Mouse (Mus musculus): Measurements from ENCODE around the gene Dnajc7. TPM values are rescaled to one million over a fixed set of nuclear protein-coding genes. Genes with fewer than 3 reads are reported as not detected.
A peak's percentile ranks its signal among the peaks of the same experiment; 100 is the strongest.
"Not testable (repeated sequence)": the region's sequence is repeated elsewhere in the genome, so short reads cannot be mapped to it uniquely, and the experiment has no call there.

The Dnajc7 gene
- polyA plus RNA-seq, 1 experiment from 2014 or later: 184 TPM

DNA sequence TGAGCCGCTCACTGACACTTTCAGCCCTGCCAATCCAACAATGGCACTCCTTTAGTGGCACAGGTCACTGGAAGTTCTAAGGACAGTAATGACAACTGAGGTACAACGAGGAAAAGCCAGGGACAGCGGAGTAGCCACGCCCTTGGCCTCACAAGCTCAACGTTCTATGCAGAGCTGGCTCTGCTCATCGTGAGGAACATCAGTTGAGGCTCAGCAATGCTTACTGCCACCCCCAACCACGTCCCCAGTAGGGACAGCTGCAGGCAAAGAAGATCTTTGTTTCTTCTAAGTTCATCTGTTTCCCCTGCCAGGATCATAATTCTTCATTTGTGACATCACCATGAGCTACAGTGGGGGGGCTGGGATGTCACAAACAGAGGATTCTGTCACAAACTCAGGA, 25.4 kb downstream of the Dnajc7 start:
- 77% methylated on average over 7 of the region's 7 CpGs for WGBS
- Histone ChIP-seq H3K9me3 (ENCODE audit: control insufficient read depth, low read length) (no peaks in the 10 kb centered on the region), H3K4me2 (ENCODE audit: low read depth, low read length) (no peak overlapping the region), H3K4me1 (ENCODE audit: control insufficient read depth, insufficient read depth, low read length) (no peaks in the 10 kb centered on the region), H3K9ac (ENCODE audit: low read depth, low read length) (no peak overlapping the region), H3K4me3 (ENCODE audit: low read length) (no peak overlapping the region), H3K27ac (ENCODE audit: low read length) (no peak overlapping the region), H3K27me3 (replicated peaks; ENCODE audit: control insufficient read depth, insufficient read depth, low read length) (no peaks in the 10 kb centered on the region), H3K36me3 (ENCODE audit: control insufficient read depth, insufficient read depth, low read length) (peaks cover 20% of the 10 kb centered on the region)
- ATAC-seq: no peak

DNA sequence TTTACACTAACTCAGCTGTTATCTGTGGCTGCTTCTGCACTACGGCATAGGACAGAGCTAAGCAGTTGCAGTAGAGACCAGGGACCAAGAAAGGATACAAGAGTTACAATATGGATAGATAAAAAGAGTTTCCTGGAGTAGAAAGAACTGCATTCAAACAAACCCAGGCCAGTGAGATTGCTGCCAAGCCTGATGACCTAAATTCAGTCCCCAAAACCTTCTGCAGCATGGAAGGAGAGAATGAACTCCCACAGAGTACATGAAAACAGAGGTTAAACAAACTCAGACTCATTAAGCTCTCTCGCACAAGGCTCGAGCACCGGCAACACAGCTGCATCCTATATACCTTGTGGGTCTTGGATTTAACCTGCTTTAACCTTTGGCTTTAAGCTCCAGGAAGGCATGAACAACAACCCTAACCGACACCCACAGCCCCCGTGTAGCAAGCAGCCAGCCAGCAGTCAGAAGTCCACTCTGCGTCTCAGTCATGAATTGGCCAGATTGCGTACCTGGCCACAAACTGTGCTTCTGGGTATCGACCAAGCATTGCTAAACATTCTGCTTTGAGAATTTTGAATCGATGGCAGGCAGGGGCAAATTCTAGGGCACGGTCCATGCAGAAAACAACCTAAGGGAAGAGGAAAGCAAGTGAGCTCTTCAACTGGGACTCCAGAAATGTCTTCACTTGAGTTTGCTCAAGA, 27.5 kb downstream of the Dnajc7 start:
- Histone ChIP-seq H3K9ac (ENCODE audit: low read depth, low read length) (no peak overlapping the region), H3K4me3 (ENCODE audit: low read length) (no peak overlapping the region), H3K27ac (ENCODE audit: low read length) (no peak overlapping the region), H3K36me3 (ENCODE audit: control insufficient read depth, insufficient read depth, low read length) (peaks cover 22% of the 10 kb centered on the region), H3K4me2 (ENCODE audit: low read depth, low read length) (no peak overlapping the region), H3K9me3 (ENCODE audit: control insufficient read depth, low read length) (no peaks in the 10 kb centered on the region), H3K27me3 (replicated peaks; ENCODE audit: control insufficient read depth, insufficient read depth, low read length) (no peaks in the 10 kb centered on the region), H3K4me1 (ENCODE audit: control insufficient read depth, insufficient read depth, low read length) (no peaks in the 10 kb centered on the region)
- ATAC-seq: no peak
- 94% methylated on average over 11 of the region's 11 CpGs for WGBS

- H3K4me3 ChIP-seq (ENCODE audit: low read length): no peak overlapping the region
- no peak overlapping the region for H3K27ac ChIP-seq (ENCODE audit: low read length)
- H3K27me3 ChIP-seq (replicated peaks; ENCODE audit: control insufficient read depth, insufficient read depth, low read length): no peaks in the 10 kb centered on the region
- 100% methylated on average over 2 of the region's 2 CpGs for WGBS
- H3K9me3 ChIP-seq (ENCODE audit: control insufficient read depth, low read length): no peaks in the 10 kb centered on the region
- H3K36me3 ChIP-seq (ENCODE audit: control insufficient read depth, insufficient read depth, low read length): peaks cover 35% of the 10 kb centered on the region
- no peaks in the 10 kb centered on the region for H3K4me1 ChIP-seq (ENCODE audit: control insufficient read depth, insufficient read depth, low read length)
- no peak for ATAC-seq
- no peak overlapping the region for H3K4me2 ChIP-seq (ENCODE audit: low read depth, low read length)
- no peak overlapping the region for H3K9ac ChIP-seq (ENCODE audit: low read depth, low read length)
These were observed 31.5 kb downstream of the Dnajc7 start for GRCm38 (mm10) chr11:100588462-100588861.

- Histone ChIP-seq H3K27ac (ENCODE audit: low read length) (no peak overlapping the region), H3K9ac (ENCODE audit: low read depth, low read length) (no peak overlapping the region), H3K4me3 (ENCODE audit: low read length) (no peak overlapping the region), H3K4me1 (ENCODE audit: control insufficient read depth, insufficient read depth, low read length) (no peaks in the 10 kb centered on the region), H3K9me3 (ENCODE audit: control insufficient read depth, low read length) (no peaks in the 10 kb centered on the region), H3K4me2 (ENCODE audit: low read depth, low read length) (no peak overlapping the region), H3K36me3 (ENCODE audit: control insufficient read depth, insufficient read depth, low read length) (peaks cover 28% of the 10 kb centered on the region), H3K27me3 (replicated peaks; ENCODE audit: control insufficient read depth, insufficient read depth, low read length) (no peaks in the 10 kb centered on the region)
- 94% methylated on average over 3 of the region's 3 CpGs for WGBS
- ATAC-seq: no peak
These were observed 34.8 kb downstream of the Dnajc7 start for GRCm38 (mm10) chr11:100585148-100585547.

GRCm38 (mm10) chr11:100584561-100584961, 35.4 kb downstream of the Dnajc7 start:
- H3K27ac ChIP-seq (ENCODE audit: low read length): no peak overlapping the region
- H3K4me3 ChIP-seq (ENCODE audit: low read length): no peak overlapping the region
- peaks cover 23% of the 10 kb centered on the region for H3K36me3 ChIP-seq (ENCODE audit: control insufficient read depth, insufficient read depth, low read length)
- H3K27me3 ChIP-seq (replicated peaks; ENCODE audit: control insufficient read depth, insufficient read depth, low read length): no peaks in the 10 kb centered on the region
- ATAC-seq: no peak
- no peak overlapping the region for H3K9ac ChIP-seq (ENCODE audit: low read depth, low read length)
- H3K4me1 ChIP-seq (ENCODE audit: control insufficient read depth, insufficient read depth, low read length): no peaks in the 10 kb centered on the region
- no peak overlapping the region for H3K4me2 ChIP-seq (ENCODE audit: low read depth, low read length)
- 89% methylated on average over 7 of the region's 7 CpGs for WGBS
- H3K9me3 ChIP-seq (ENCODE audit: control insufficient read depth, low read length): no peaks in the 10 kb centered on the region

DNA sequence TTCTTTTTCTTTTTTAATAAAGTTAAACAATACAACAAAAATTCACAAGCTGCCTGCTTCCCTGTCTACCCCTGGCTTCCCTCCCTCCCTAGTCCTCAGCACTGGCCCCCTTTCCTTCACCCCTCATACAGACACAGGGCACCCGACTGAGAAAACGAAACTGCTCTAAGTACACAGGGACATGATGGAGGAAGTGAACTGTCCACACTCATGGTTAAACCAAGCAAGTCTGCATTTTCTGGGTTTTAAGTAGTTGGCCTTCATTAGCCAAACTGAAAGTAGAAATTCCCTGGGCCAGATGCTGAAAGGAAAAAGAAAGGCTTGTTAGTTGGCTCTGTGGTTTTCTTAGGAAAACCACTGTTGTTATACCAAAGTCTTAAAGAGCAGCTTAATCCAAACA, 37.1 kb downstream of the Dnajc7 start:
- Histone ChIP-seq H3K27me3 (replicated peaks; ENCODE audit: control insufficient read depth, insufficient read depth, low read length) (no peaks in the 10 kb centered on the region), H3K4me2 (ENCODE audit: low read depth, low read length) (no peak overlapping the region), H3K36me3 (ENCODE audit: control insufficient read depth, insufficient read depth, low read length) (peaks cover 16% of the 10 kb centered on the region), H3K4me3 (ENCODE audit: low read length) (no peak overlapping the region), H3K9me3 (ENCODE audit: control insufficient read depth, low read length) (no peaks in the 10 kb centered on the region), H3K27ac (ENCODE audit: low read length) (no peak overlapping the region), H3K9ac (ENCODE audit: low read depth, low read length) (no peak overlapping the region), H3K4me1 (ENCODE audit: control insufficient read depth, insufficient read depth, low read length) (no peaks in the 10 kb centered on the region)
- ATAC-seq: no peak
- WGBS: 91% methylated on average over 2 of the region's 2 CpGs

DNA sequence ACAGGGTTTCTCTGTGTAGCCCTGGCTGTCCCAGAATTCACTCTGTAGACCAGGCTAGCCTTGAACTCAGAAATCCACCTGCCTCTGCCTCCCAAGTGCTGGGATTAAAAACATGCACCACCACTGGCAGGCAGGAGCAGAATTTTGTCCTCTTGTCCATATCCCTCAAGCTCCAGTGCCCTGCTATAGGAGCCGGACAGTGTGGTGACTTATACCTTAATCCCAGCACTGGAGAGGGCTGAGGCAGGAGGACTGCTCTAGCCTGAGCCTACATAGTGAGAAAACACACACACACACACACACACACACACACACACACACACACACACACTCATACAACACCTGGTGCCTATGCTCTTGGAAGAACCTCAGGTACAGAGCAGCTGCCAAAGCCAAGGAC, 37.6 kb downstream of the Dnajc7 start:
- not testable (repeated sequence) for H3K27me3 ChIP-seq (replicated peaks; ENCODE audit: control insufficient read depth, insufficient read depth, low read length); H3K4me3 ChIP-seq (ENCODE audit: low read length); H3K9me3 ChIP-seq (ENCODE audit: control insufficient read depth, low read length); H3K27ac ChIP-seq (ENCODE audit: low read length); H3K4me1 ChIP-seq (ENCODE audit: control insufficient read depth, insufficient read depth, low read length); H3K4me2 ChIP-seq (ENCODE audit: low read depth, low read length); ATAC-seq; H3K9ac ChIP-seq (ENCODE audit: low read depth, low read length)
- 86% methylated on average over 1 of the region's 1 CpGs for WGBS
- H3K36me3 ChIP-seq (ENCODE audit: control insufficient read depth, insufficient read depth, low read length): peaks cover 16% of the 10 kb centered on the region

- no peak overlapping the region for H3K27ac ChIP-seq (ENCODE audit: low read length)
- peak; percentile 41; the same call in 1 of the 2 replicates for ATAC-seq
- H3K4me2 ChIP-seq (ENCODE audit: low read depth, low read length): no peak overlapping the region
- H3K9me3 ChIP-seq (ENCODE audit: control insufficient read depth, low read length): no peaks in the 10 kb centered on the region
- H3K4me1 ChIP-seq (ENCODE audit: control insufficient read depth, insufficient read depth, low read length): no peaks in the 10 kb centered on the region
- no peaks in the 10 kb centered on the region for H3K27me3 ChIP-seq (replicated peaks; ENCODE audit: control insufficient read depth, insufficient read depth, low read length)
- peaks cover 16% of the 10 kb centered on the region; the same call in 1 of the 2 replicates for H3K36me3 ChIP-seq (ENCODE audit: control insufficient read depth, insufficient read depth, low read length)
- H3K4me3 ChIP-seq (ENCODE audit: low read length): no peak overlapping the region
- 78% methylated on average over 4 of the region's 4 CpGs for WGBS
- no peak overlapping the region for H3K9ac ChIP-seq (ENCODE audit: low read depth, low read length)
These were observed 38.2 kb downstream of the Dnajc7 start for GRCm38 (mm10) chr11:100581756-100582155.

DNA sequence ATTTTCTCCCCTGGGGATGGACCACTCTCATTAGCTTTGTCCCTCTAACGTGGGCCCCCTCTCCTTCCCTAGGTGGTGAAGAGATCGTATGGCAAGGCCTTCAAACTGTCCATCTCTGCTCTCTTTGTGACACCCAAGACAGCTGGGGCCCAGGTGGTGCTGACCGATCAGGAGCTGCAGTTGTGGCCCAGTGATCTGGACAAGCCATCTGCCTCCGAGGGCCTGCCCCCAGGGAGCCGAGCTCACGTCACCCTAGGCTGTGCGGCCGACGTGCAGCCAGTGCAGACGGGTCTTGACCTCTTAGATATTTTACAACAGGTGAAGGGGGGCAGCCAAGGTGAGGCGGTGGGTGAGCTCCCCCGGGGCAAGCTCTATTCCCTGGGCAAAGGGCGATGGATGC, 39.7 kb downstream of the Dnajc7 start:
- 84% methylated on average over 13 of the region's 13 CpGs for WGBS
- Histone ChIP-seq H3K9me3 (ENCODE audit: control insufficient read depth, low read length) (no peaks in the 10 kb centered on the region), H3K4me3 (ENCODE audit: low read length) (no peak overlapping the region), H3K36me3 (ENCODE audit: control insufficient read depth, insufficient read depth, low read length) (peaks cover 12% of the 10 kb centered on the region; the same call in 1 of the 2 replicates), H3K27me3 (replicated peaks; ENCODE audit: control insufficient read depth, insufficient read depth, low read length) (no peaks in the 10 kb centered on the region), H3K27ac (ENCODE audit: low read length) (no peak overlapping the region), H3K4me2 (ENCODE audit: low read depth, low read length) (no peak overlapping the region), H3K9ac (ENCODE audit: low read depth, low read length) (no peak overlapping the region), H3K4me1 (ENCODE audit: control insufficient read depth, insufficient read depth, low read length) (no peaks in the 10 kb centered on the region)
- ATAC-seq: no peak

Data from intestine, embryonic 16.5 days (tissue).